Mouse (Mus musculus): ENCODE data around the gene Zfp810. TPM values are rescaled to one million over a fixed set of nuclear protein-coding genes. Genes with fewer than 3 reads are reported as not detected.
"Not testable (repeated sequence)": the region's sequence is repeated elsewhere in the genome, so short reads cannot be mapped to it uniquely, and the experiment has no call there.

Zfp810 gene
- polyA plus RNA-seq, 1 experiment from 2014 or later, result 16.9 TPM

GRCm38 (mm10) chr9:22314066-22314465 lies 6.6 kb upstream of the Zfp810 start:
- ATAC-seq (replicated peaks; ENCODE audit: low FRiP score, low read depth) (no peak), DNase-seq (ENCODE audit: low spot score) (no peak)
- Histone ChIP-seq H3K36me3 (ENCODE audit: insufficient read depth, low read length) (no peaks in the 10 kb centered on the region), H3K27ac (no peak overlapping the region), H3K27me3 (ENCODE audit: insufficient read depth, low read length) (no peaks in the 10 kb centered on the region), H3K9me3 (replicated peaks; ENCODE audit: low read length) (no peaks in the 10 kb centered on the region), H3K4me1 (replicated peaks; ENCODE audit: insufficient read depth, low read length) (no peaks in the 10 kb centered on the region), H3K9ac (ENCODE audit: low read depth, low read length) (no peak overlapping the region), H3K4me2 (ENCODE audit: low read length) (no peak overlapping the region), H3K4me3 (replicated peaks; ENCODE audit: low read depth, low read length) (no peak overlapping the region)
- 75% methylated on average over 3 of the region's 3 CpGs for WGBS
- TF ChIP-seq CTCF (IDR thresholded peaks at IDR 0.05; ENCODE audit: low read depth), result no peak

GRCm38 (mm10) chr9:22313218-22313617 lies 5.8 kb upstream of the Zfp810 start:
- Histone ChIP-seq H3K4me1 (replicated peaks; ENCODE audit: insufficient read depth, low read length) (no peaks in the 10 kb centered on the region), H3K27me3 (ENCODE audit: insufficient read depth, low read length) (no peaks in the 10 kb centered on the region), H3K4me3 (replicated peaks; ENCODE audit: low read depth, low read length) (no peak overlapping the region), H3K9ac (ENCODE audit: low read depth, low read length) (no peak overlapping the region), H3K9me3 (replicated peaks; ENCODE audit: low read length) (no peaks in the 10 kb centered on the region), H3K4me2 (ENCODE audit: low read length) (no peak overlapping the region), H3K27ac (no peak overlapping the region), H3K36me3 (ENCODE audit: insufficient read depth, low read length) (no peaks in the 10 kb centered on the region)
- no peak for TF ChIP-seq CTCF (IDR thresholded peaks at IDR 0.05; ENCODE audit: low read depth)
- ATAC-seq (replicated peaks; ENCODE audit: low FRiP score, low read depth), result no peak
- no peak for DNase-seq (ENCODE audit: low spot score)
- 83% methylated on average over 5 of the region's 5 CpGs for WGBS

- 84% methylated on average over 5 of the region's 5 CpGs for WGBS
- no peak overlapping the region for H3K27ac ChIP-seq
- no peak overlapping the region for H3K4me3 ChIP-seq (replicated peaks; ENCODE audit: low read depth, low read length)
- H3K36me3 ChIP-seq (ENCODE audit: insufficient read depth, low read length), result 0 out of 2 replicates have a peak, but pooled peaks cover under 1% of the 10 kb centered on the region
- no peak overlapping the region for H3K9ac ChIP-seq (ENCODE audit: low read depth, low read length)
- H3K4me2 ChIP-seq (ENCODE audit: low read length), result no peak overlapping the region
- TF ChIP-seq CTCF (IDR thresholded peaks at IDR 0.05; ENCODE audit: low read depth), result no peak
- H3K27me3 ChIP-seq (ENCODE audit: insufficient read depth, low read length), result no peaks in the 10 kb centered on the region
- DNase-seq (ENCODE audit: low spot score) (no peak), ATAC-seq (replicated peaks; ENCODE audit: low FRiP score, low read depth) (no peak)
- no peaks in the 10 kb centered on the region for H3K9me3 ChIP-seq (replicated peaks; ENCODE audit: low read length)
- H3K4me1 ChIP-seq (replicated peaks; ENCODE audit: insufficient read depth, low read length), result peaks cover 10% of the 10 kb centered on the region
These were observed 2.2 kb upstream of the Zfp810 start for GRCm38 (mm10) chr9:22309651-22310050.

GRCm38 (mm10) chr9:22307920-22308262 lies 443 bp upstream of the Zfp810 start:
- Histone ChIP-seq H3K36me3 (ENCODE audit: insufficient read depth, low read length) (peaks cover 15% of the 10 kb centered on the region; the same call in 1 of the 2 replicates), H3K4me3 (replicated peaks; ENCODE audit: low read depth, low read length) (peak overlapping the region; percentile 88), H3K4me2 (ENCODE audit: low read length) (peak overlapping the region; percentile 90), H3K27ac (peak overlapping the region; percentile 64; the same call in 1 of the 2 replicates), H3K4me1 (replicated peaks; ENCODE audit: insufficient read depth, low read length) (peaks cover 10% of the 10 kb centered on the region)
- not testable (repeated sequence) for H3K9me3 ChIP-seq (replicated peaks; ENCODE audit: low read length); DNase-seq (ENCODE audit: low spot score); ATAC-seq (replicated peaks; ENCODE audit: low FRiP score, low read depth); H3K27me3 ChIP-seq (ENCODE audit: insufficient read depth, low read length); H3K9ac ChIP-seq (ENCODE audit: low read depth, low read length)
- WGBS, result 19% methylated on average over 9 of the region's 9 CpGs

- H3K27ac ChIP-seq, result peak overlapping the region; percentile 64; the same call in 1 of the 2 replicates
- no peak for TF ChIP-seq CTCF (IDR thresholded peaks at IDR 0.05; ENCODE audit: low read depth)
- H3K4me2 ChIP-seq (ENCODE audit: low read length), result peak overlapping the region; percentile 90
- no peaks in the 10 kb centered on the region for H3K27me3 ChIP-seq (ENCODE audit: insufficient read depth, low read length)
- H3K36me3 ChIP-seq (ENCODE audit: insufficient read depth, low read length), result peaks cover 18% of the 10 kb centered on the region; the same call in 1 of the 2 replicates
- WGBS, result 15% methylated on average over 6 of the region's 6 CpGs
- ATAC-seq (replicated peaks; ENCODE audit: low FRiP score, low read depth), result no peak
- H3K4me3 ChIP-seq (replicated peaks; ENCODE audit: low read depth, low read length), result peak overlapping the region; percentile 88
- peak; percentile 31 for DNase-seq (ENCODE audit: low spot score)
- H3K4me1 ChIP-seq (replicated peaks; ENCODE audit: insufficient read depth, low read length), result peaks cover 10% of the 10 kb centered on the region
- H3K9ac ChIP-seq (ENCODE audit: low read depth, low read length), result peak overlapping the region; percentile 95
- H3K9me3 ChIP-seq (replicated peaks; ENCODE audit: low read length), result no peaks in the 10 kb centered on the region
These were observed 722 bp downstream of the Zfp810 start for GRCm38 (mm10) chr9:22306726-22307125.

- Histone ChIP-seq H3K4me1 (replicated peaks; ENCODE audit: insufficient read depth, low read length) (peaks cover 10% of the 10 kb centered on the region), H3K27me3 (ENCODE audit: insufficient read depth, low read length) (no peaks in the 10 kb centered on the region), H3K27ac (no peak overlapping the region), H3K36me3 (ENCODE audit: insufficient read depth, low read length) (peaks cover 31% of the 10 kb centered on the region), H3K9me3 (replicated peaks; ENCODE audit: low read length) (no peaks in the 10 kb centered on the region), H3K4me3 (replicated peaks; ENCODE audit: low read depth, low read length) (no peak overlapping the region), H3K9ac (ENCODE audit: low read depth, low read length) (no peak overlapping the region), H3K4me2 (ENCODE audit: low read length) (no peak overlapping the region)
- 93% methylated on average over 1 of the region's 1 CpGs for WGBS
- no peak for TF ChIP-seq CTCF (IDR thresholded peaks at IDR 0.05; ENCODE audit: low read depth)
- ATAC-seq (replicated peaks; ENCODE audit: low FRiP score, low read depth), result no peak
- no peak for DNase-seq (ENCODE audit: low spot score)
These were observed 5.2 kb downstream of the Zfp810 start for GRCm38 (mm10) chr9:22302199-22302598.

- DNase-seq (ENCODE audit: low spot score), result no peak
- Histone ChIP-seq H3K4me1 (replicated peaks; ENCODE audit: insufficient read depth, low read length) (no peaks in the 10 kb centered on the region), H3K9me3 (replicated peaks; ENCODE audit: low read length) (peaks cover 44% of the 10 kb centered on the region), H3K4me3 (replicated peaks; ENCODE audit: low read depth, low read length) (no peak overlapping the region), H3K36me3 (ENCODE audit: insufficient read depth, low read length) (peaks cover 71% of the 10 kb centered on the region), H3K27ac (no peak overlapping the region), H3K9ac (ENCODE audit: low read depth, low read length) (no peak overlapping the region), H3K27me3 (ENCODE audit: insufficient read depth, low read length) (no peaks in the 10 kb centered on the region), H3K4me2 (ENCODE audit: low read length) (no peak overlapping the region)
- TF ChIP-seq CTCF (IDR thresholded peaks at IDR 0.05; ENCODE audit: low read depth), result no peak
- no peak for ATAC-seq (replicated peaks; ENCODE audit: low FRiP score, low read depth)
- 94% methylated on average over 4 of the region's 4 CpGs for WGBS
These were observed 28.7 kb downstream of the Zfp810 start for GRCm38 (mm10) chr9:22278733-22279132.
